In the genomic region with DNA sequence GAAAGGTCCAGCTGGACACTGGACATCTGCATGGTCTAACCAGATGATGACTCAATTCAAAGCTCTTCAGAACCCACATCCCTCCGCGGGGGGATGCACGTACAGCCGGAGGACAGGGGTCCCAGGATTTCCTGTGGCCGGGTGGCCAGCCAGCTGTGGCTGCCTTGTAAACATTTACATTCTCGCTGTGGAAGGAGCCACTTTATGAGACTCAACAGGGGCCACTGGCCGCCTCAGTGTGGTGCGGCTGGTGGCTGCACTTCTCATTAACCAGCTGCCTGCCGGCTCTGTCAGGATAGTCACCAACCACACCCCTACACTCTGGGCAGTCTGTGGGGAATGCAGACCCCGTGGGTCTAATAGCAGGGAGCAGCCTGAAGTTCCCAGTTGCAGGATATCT, we compare ENCODE assay signal across 18 mouse cellular contexts. TPM values are rescaled to one million over a fixed set of nuclear protein-coding genes. Genes with fewer than 3 reads are reported as not detected.
A peak's percentile ranks its signal among the peaks of the same experiment; 100 is the strongest.
DNase-seq lines count a peak whose midpoint lies in the region; ATAC-seq and TF ChIP-seq lines count a peak whose summit lies in the region.
"Had no signal": no experiment of that assay in that cellular context is flagged by ENCODE, and none has a peak within 500 bp of the region (broad histone marks: within the 10 kb centered on the region; RNA-seq: fewer than 3 reads in every experiment).

No protein-coding gene starts in this region.

- WGBS in lung, embryonic 15.5 days: 5% methylated on average over 10 of the region's 10 CpGs
- WGBS in embryonic facial prominence, embryonic 10.5 days: 30% methylated on average over 10 of the region's 10 CpGs
- WGBS in intestine, postnatal 0 days: 18% methylated on average over 10 of the region's 10 CpGs
- 8% methylated on average over 10 of the region's 10 CpGs for WGBS in stomach, embryonic 15.5 days

- no peak overlapping the region for H3K9ac ChIP-seq in lung, embryonic 15.5 days
- no peak overlapping the region for H3K9ac ChIP-seq in intestine, postnatal 0 days (ENCODE audit: low read depth, low read length)
- no peak overlapping the region for H3K9ac ChIP-seq in stomach, embryonic 15.5 days
- H3K9ac ChIP-seq: embryonic facial prominence, embryonic 12.5 days; kidney, embryonic 15.5 days; liver, embryonic 13.5 days had no signal

- H3K27me3 ChIP-seq in lung, embryonic 15.5 days: no peaks in the 10 kb centered on the region
- H3K27me3 ChIP-seq in embryonic facial prominence, embryonic 10.5 days (replicated peaks; ENCODE audit: low read depth, poor library complexity, severe bottlenecking): no peaks in the 10 kb centered on the region
- H3K27me3 ChIP-seq in intestine, postnatal 0 days (replicated peaks; ENCODE audit: control insufficient read depth, insufficient read depth, low read length): no peaks in the 10 kb centered on the region
- H3K27me3 ChIP-seq in stomach, embryonic 15.5 days (replicated peaks): no peaks in the 10 kb centered on the region
- H3K27me3 ChIP-seq: embryonic facial prominence, embryonic 12.5 days; kidney, embryonic 15.5 days; liver, embryonic 13.5 days had no signal

- peak; percentile 8; the same call in 1 of the 2 replicates for ATAC-seq in lung, embryonic 15.5 days (ENCODE audit: borderline replicate concordance, extremely low read depth, low FRiP score, low TSS enrichment)
- 0 out of 2 replicates have a peak, but pooled peaks have one; percentile 28 for ATAC-seq in intestine, postnatal 0 days
- peak; percentile 33; the same call in 1 of the 2 replicates for ATAC-seq in stomach, embryonic 15.5 days (ENCODE audit: insufficient read depth, low FRiP score, low read depth)
- ATAC-seq: forebrain, embryonic 14.5 days had no signal

- intact Hi-C loops in left cerebral cortex, postnatal 4 days (cut with DNase I): no loop called here

- H3K9me3 ChIP-seq in lung, embryonic 15.5 days: no peaks in the 10 kb centered on the region
- peaks cover 2% of the 10 kb centered on the region; the same call in 1 of the 2 replicates for H3K9me3 ChIP-seq in embryonic facial prominence, embryonic 10.5 days
- no peaks in the 10 kb centered on the region for H3K9me3 ChIP-seq in intestine, postnatal 0 days (ENCODE audit: control insufficient read depth)
- no peaks in the 10 kb centered on the region for H3K9me3 ChIP-seq in stomach, embryonic 15.5 days
- H3K9me3 ChIP-seq: embryonic facial prominence, embryonic 12.5 days; liver, embryonic 13.5 days had no signal

- H3K4me1 ChIP-seq in lung, embryonic 15.5 days: peaks cover 22% of the 10 kb centered on the region
- peaks cover 47% of the 10 kb centered on the region for H3K4me1 ChIP-seq in embryonic facial prominence, embryonic 10.5 days
- H3K4me1 ChIP-seq in intestine, postnatal 0 days (replicated peaks; ENCODE audit: control insufficient read depth, insufficient read depth, low read length): no peaks in the 10 kb centered on the region
- H3K4me1 ChIP-seq in stomach, embryonic 15.5 days: peaks cover 9% of the 10 kb centered on the region; the same call in 1 of the 2 replicates

- no peak for DNase-seq in lung, postnatal 36 days
- no peak for DNase-seq in embryonic facial prominence, embryonic 10.5 days (ENCODE audit: low spot score)
- no peak for DNase-seq in left cerebral cortex, postnatal 4 days
- no peak for DNase-seq in left cerebral cortex, adult 18-20 months (ENCODE audit: low spot score in 2 of 2)
- no peak for DNase-seq in thymus, adult 18-20 months
- DNase-seq: cerebellum, adult 8-10 months; liver, embryonic 13.5 days; retina, postnatal 1 day; thymus, postnatal 36 days had no signal

- H3K36me3 ChIP-seq in lung, embryonic 15.5 days: no peaks in the 10 kb centered on the region
- H3K36me3 ChIP-seq in embryonic facial prominence, embryonic 10.5 days (replicated peaks): no peaks in the 10 kb centered on the region
- no peaks in the 10 kb centered on the region for H3K36me3 ChIP-seq in intestine, postnatal 0 days (ENCODE audit: control insufficient read depth, insufficient read depth)
- H3K36me3 ChIP-seq in stomach, embryonic 15.5 days: no peaks in the 10 kb centered on the region
- H3K36me3 ChIP-seq: embryonic facial prominence, embryonic 12.5 days; kidney, embryonic 15.5 days; liver, embryonic 13.5 days; midbrain, embryonic 10.5 days had no signal

- no peak overlapping the region for H3K4me2 ChIP-seq in lung, embryonic 15.5 days
- H3K4me2 ChIP-seq in intestine, postnatal 0 days (replicated peaks; ENCODE audit: low read depth): no peak overlapping the region
- H3K4me2 ChIP-seq in stomach, embryonic 15.5 days: no peak overlapping the region
- H3K4me2 ChIP-seq: embryonic facial prominence, embryonic 12.5 days; kidney, embryonic 15.5 days; liver, embryonic 13.5 days had no signal

- H3K4me3 ChIP-seq in lung, embryonic 15.5 days: no peak overlapping the region
- H3K4me3 ChIP-seq in embryonic facial prominence, embryonic 10.5 days: no peak overlapping the region
- H3K4me3 ChIP-seq in intestine, postnatal 0 days (ENCODE audit: low read depth, low read length): no peak overlapping the region
- H3K4me3 ChIP-seq in stomach, embryonic 15.5 days (replicated peaks): no peak overlapping the region
- H3K4me3 ChIP-seq: embryonic facial prominence, embryonic 12.5 days; erythroblast, embryonic 14.5 days; kidney, embryonic 15.5 days; liver, embryonic 13.5 days; midbrain, embryonic 10.5 days had no signal

- TF ChIP-seq CTCF in intestine, postnatal 0 days (IDR thresholded peaks at IDR 0.05; ENCODE audit: low read depth): no peak

- no peak overlapping the region for H3K27ac ChIP-seq in lung, embryonic 15.5 days
- peak overlapping the region; percentile 7 for H3K27ac ChIP-seq in embryonic facial prominence, embryonic 10.5 days (replicated peaks)
- H3K27ac ChIP-seq in intestine, postnatal 0 days (ENCODE audit: low read depth, low read length): no peak overlapping the region
- peak overlapping the region; percentile 40; the same call in 1 of the 2 replicates for H3K27ac ChIP-seq in stomach, embryonic 15.5 days
- H3K27ac ChIP-seq: embryonic facial prominence, embryonic 12.5 days; kidney, embryonic 15.5 days; liver, embryonic 13.5 days; macrophage; midbrain, embryonic 10.5 days had no signal

RNA-seq across cellular contexts. Expression of gene Tmem119, which starts 6.1 kb away (rescaled TPM):
- 47.0 and 48.1 TPM in 2 replicates for polyA plus RNA-seq in lung, embryonic 15.5 days (2015; fragmentation: Nextera tagmentation; extraction: Ambion mirVana)
- 72.7 and 83.3 TPM in 2 replicates for polyA plus RNA-seq in embryonic facial prominence, embryonic 10.5 days (2016; fragmentation: Nextera tagmentation; extraction: Ambion mirVana)
- polyA plus RNA-seq in intestine, postnatal 0 days (2015; fragmentation: Nextera tagmentation; extraction: Ambion mirVana): 21.1 and 23.0 TPM in 2 replicates
- polyA plus RNA-seq in stomach, embryonic 15.5 days (2015; fragmentation: Nextera tagmentation; extraction: Ambion mirVana): 60.6 and 64.4 TPM in 2 replicates
- 1 to 10 TPM; 3.3 to 4.6 TPM for total RNA-seq in left cerebral cortex, postnatal 4 days (2021)
- total RNA-seq in left cerebral cortex, adult 18-20 months (2021): 10 to 100 TPM; 23.5 to 25.2 TPM
- polyA plus RNA-seq: macrophage had no signal

RNA-seq across cellular contexts. Expression of gene Selplg, which starts 26.0 kb away (rescaled TPM):
- polyA plus RNA-seq in lung, embryonic 15.5 days (2015; fragmentation: Nextera tagmentation; extraction: Ambion mirVana): 4.6 and 8.2 TPM in 2 replicates
- polyA plus RNA-seq in embryonic facial prominence, embryonic 10.5 days (2016; fragmentation: Nextera tagmentation; extraction: Ambion mirVana): 0.58 and 0.83 TPM in 2 replicates
- 2.9 and 3.2 TPM in 2 replicates for polyA plus RNA-seq in intestine, postnatal 0 days (2015; fragmentation: Nextera tagmentation; extraction: Ambion mirVana)
- polyA plus RNA-seq in stomach, embryonic 15.5 days (2015; fragmentation: Nextera tagmentation; extraction: Ambion mirVana): 5.8 and 7.5 TPM in 2 replicates
- 1 to 10 TPM; 1.5 to 2.7 TPM for total RNA-seq in left cerebral cortex, postnatal 4 days (2021)
- total RNA-seq in left cerebral cortex, adult 18-20 months (2021): 10 to 100 TPM; 26.3 to 27.5 TPM

RNA-seq across cellular contexts. Expression of gene Iscu, which starts 33.9 kb away (rescaled TPM):
- 108 and 111 TPM in 2 replicates for polyA plus RNA-seq in lung, embryonic 15.5 days (2015; fragmentation: Nextera tagmentation; extraction: Ambion mirVana)
- 99.7 and 103 TPM in 2 replicates for polyA plus RNA-seq in embryonic facial prominence, embryonic 10.5 days (2016; fragmentation: Nextera tagmentation; extraction: Ambion mirVana)
- polyA plus RNA-seq in intestine, postnatal 0 days (2015; fragmentation: Nextera tagmentation; extraction: Ambion mirVana): 133 and 145 TPM in 2 replicates
- polyA plus RNA-seq in stomach, embryonic 15.5 days (2015; fragmentation: Nextera tagmentation; extraction: Ambion mirVana): 111 and 112 TPM in 2 replicates
- 10 to 100 TPM; 39.9 to 43.0 TPM for total RNA-seq in left cerebral cortex, postnatal 4 days (2021)
- 100 to 1,000 TPM; 128 to 130 TPM for total RNA-seq in left cerebral cortex, adult 18-20 months (2021)

RNA-seq across cellular contexts. Expression of gene Sart3, which starts 34.1 kb away (rescaled TPM):
- polyA plus RNA-seq in lung, embryonic 15.5 days (2015; fragmentation: Nextera tagmentation; extraction: Ambion mirVana): 55.4 and 58.8 TPM in 2 replicates
- polyA plus RNA-seq in embryonic facial prominence, embryonic 10.5 days (2016; fragmentation: Nextera tagmentation; extraction: Ambion mirVana): 79.0 and 80.9 TPM in 2 replicates
- 9.1 and 9.2 TPM in 2 replicates for polyA plus RNA-seq in intestine, postnatal 0 days (2015; fragmentation: Nextera tagmentation; extraction: Ambion mirVana)
- polyA plus RNA-seq in stomach, embryonic 15.5 days (2015; fragmentation: Nextera tagmentation; extraction: Ambion mirVana): 43.5 and 45.8 TPM in 2 replicates
- total RNA-seq in left cerebral cortex, postnatal 4 days (2021): 10 to 100 TPM; 46.8 to 50.1 TPM
- 10 to 100 TPM; 46.8 to 51.8 TPM for total RNA-seq in left cerebral cortex, adult 18-20 months (2021)

Comparison
In these comparisons a context has a peak if more than half of its experiments do, and no peak if none do; other contexts are left out.
1. H3K27ac ChIP-seq: peak in embryonic facial prominence, embryonic 10.5 days (single experiment) and stomach, embryonic 15.5 days (single experiment); none in lung, embryonic 15.5 days (single experiment) and intestine, postnatal 0 days (single experiment).
2. Peak in every context shown above with its lines, with median percentiles within 50 percentile points of each other: ATAC-seq.